Mouse (Mus musculus) heart, adult 8-10 months (tissue): ENCODE data around the gene Ralgps2. TPM values are rescaled to one million over a fixed set of nuclear protein-coding genes. Genes with fewer than 3 reads are reported as not detected.

Experiments
- DNase-seq: peaks from one replicate; pipeline ENCODE4 v3.0.0; 2022; ENCODE audit warnings: low spot score
- total RNA-seq, 4 experiments: library from RNA; stranded (reverse); gene quantifications; 2 replicates each; pipeline ENCODE4 v1.2.4; 2022

Ralgps2 gene
- total RNA-seq, 4 experiments from 2014 or later = 6.4 to 11.8 (median 8.7) TPM

DNA sequence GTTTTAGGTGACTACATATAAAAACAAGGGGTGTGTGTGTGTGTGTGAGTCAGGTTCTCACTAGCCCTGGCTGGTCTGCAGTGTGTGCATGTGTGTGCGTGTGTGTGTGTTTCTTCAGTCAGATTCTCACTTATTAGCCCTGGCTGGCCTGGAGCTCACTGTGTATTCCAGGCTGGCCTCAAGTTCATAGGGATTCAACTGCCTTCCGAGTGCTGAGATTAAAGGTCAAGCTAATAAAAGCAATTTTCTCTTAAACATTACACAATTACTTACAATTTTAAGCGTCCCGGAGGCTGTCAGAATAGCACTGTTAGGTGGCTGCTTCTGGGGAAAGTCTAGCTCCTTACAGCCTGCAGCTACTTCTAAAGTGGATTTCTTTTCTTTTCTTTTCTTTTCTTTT lies 101.2 kb downstream of the Ralgps2 start, which contains the start of gene Angptl1:
TSS of gene Angptl1 (plus strand) at position 386 of the 400 bp plus-strand sequence.
- DNase-seq = no peak

DNA sequence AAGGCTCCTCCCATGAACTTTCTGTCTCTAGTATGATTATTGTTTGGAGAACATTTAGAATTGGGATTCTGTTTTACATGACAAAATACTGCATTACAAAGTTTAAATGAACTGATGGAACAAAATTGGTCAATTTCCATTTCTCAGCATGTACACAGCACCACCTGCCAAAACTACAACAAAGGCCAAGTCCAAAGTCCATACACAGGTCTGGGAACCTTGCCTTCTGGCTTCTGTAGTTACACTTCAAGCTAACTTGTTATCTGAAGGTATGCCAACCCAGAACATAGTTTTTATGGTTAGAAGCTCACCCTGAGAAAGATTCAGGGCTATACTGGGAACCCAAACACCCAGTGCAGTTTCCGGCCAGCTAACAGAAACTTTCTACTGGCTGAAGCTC lies 120.2 kb downstream of the Ralgps2 start:
- DNase-seq = no peak

DNA sequence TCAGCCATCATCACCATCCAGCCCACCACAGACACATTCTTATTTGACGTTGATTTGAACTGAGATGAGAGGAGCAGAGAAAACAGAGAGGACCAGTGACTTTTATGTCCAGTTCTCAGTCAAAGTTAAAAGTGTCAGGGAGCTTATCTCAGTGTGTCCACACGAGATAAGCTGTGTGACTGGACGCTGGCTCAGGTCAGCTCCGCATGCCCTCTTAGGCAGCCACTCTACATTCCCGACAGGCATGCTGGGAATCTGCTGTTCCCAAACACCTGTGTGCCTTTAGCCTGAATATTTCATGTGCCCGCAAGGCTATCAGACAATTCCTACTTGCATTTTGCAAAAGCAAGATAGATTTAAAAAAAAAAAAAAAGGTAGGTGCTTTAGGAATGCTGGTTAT lies 125.9 kb downstream of the Ralgps2 start:
- no peak for DNase-seq

DNA sequence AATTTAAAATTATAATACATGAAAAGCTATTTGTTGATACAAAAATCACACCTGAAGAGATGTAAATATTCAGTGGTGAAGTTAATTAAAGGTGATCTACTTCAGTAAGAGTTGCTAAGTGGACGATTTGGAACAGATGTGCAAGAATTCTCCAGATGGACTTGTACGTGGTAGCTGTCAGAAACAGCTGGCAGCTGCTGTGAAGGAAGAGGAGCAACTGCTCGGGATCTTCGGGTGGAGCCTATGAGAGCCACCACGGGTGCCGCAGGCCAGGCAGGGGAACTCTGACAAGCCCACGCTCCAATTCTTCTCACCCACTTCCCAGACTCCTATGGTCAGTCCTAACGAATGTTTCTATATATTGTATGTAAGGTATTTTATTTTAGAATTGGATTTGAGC lies 126.7 kb downstream of the Ralgps2 start:
- DNase-seq = no peak

DNA sequence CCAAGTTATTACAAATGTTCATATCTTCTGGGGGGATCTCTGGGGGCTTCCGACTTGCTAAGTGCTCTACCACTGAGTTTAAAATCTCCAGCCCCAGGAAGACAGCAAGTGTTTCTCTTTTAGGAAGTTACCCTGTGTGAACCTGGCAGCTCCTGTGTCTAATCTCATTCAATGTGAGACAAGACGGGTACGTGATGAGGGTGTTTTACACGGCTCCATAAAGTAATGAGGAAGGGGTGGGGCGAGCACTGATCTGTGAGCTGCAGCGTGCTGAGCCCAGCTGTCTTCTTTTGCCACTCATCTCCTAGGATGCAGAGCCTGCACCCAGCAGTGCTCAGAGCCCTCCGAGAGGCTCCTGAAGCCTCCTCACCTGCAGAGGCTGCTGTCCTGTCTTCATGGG lies 127.5 kb downstream of the Ralgps2 start:
- DNase-seq = no peak

DNA sequence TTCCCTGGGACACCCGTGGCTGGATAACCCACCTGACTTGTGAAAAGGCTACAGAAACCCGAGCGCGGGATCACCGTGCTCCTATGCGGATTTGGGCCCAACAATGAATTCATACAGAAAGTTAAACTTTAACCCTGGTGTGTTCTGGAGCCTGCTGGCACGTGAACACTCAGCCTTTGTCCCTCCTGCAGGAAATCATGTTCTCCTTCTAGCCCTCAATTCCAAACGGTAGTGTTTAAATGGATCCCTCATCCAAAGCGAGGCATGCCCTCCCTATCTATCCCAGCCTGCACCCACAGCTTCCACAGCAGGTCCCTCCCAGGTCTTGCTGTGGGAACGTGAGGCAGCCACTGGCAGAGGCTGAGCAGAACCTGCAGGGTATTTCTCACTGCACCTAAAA lies 131.1 kb downstream of the Ralgps2 start:
- no peak for DNase-seq

DNA sequence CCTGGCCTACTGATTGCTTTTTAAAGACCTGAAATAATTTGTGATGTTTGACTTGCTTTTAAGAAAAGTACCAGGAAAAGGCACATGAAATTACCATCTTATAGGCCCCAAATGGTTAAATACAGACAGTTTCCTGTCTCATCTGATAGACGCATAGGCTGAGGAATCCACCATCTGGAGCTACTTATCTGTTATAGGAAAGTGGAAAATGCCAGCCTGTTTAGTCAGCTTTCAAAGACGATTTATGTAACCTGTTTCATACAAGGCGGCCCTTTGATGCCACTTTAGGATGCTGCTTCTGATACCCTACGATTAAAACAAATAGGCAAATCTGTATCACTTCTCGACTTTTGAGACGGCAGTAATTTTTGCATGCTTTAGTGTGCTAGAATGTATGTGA lies 138.2 kb downstream of the Ralgps2 start:
- no peak for DNase-seq

DNA sequence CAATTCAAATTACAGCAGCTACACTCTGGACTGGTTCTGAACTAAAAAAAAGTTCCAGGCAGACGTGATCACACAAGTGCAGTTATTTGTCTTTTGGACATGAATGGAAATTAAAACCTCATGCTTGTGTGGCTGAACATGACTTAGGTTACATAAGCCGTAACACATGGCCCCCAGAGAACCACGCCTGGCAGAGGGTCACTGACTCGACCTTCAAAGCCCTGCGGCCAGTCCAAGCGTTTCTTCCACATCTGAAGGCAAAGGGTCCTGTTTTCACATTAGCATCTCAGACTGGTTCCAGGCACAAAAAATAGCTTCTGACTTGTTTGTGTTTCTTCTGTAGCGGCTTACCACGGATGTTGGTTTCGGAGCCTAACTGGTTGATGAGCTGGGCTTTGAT lies 143.2 kb downstream of the Ralgps2 start:
- DNase-seq = no peak

DNA sequence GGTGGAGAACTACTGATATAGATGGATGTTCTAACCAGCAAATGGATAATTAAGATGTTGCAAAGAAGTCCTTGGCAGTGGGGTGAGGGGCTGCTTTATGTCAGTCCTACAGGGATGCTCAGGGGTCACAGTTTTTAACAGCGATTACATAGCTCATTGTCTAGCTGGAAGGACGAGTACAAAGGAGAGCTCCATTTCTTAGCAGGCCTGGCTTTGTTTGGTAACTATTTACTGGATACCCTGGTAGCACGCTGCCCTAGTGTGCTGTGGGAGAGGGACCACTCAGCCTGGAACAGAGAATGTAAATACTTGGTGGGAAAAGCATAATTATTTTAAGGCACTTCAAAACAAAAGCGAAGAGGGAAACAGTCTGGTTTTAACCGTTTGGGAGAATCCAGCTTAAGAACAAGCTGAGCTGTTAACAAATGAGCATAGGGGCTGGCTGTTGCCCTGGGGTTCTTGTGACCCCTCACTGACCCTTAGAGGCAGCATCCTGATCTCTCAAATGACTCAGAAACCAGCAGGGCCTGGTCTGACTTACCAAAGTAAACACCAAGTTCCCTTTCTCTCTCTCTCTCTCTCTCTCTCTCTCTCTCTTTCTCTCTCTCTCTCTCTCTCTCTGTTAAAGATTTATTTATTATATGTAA lies 149.5 kb downstream of the Ralgps2 start:
- DNase-seq = no peak

DNA sequence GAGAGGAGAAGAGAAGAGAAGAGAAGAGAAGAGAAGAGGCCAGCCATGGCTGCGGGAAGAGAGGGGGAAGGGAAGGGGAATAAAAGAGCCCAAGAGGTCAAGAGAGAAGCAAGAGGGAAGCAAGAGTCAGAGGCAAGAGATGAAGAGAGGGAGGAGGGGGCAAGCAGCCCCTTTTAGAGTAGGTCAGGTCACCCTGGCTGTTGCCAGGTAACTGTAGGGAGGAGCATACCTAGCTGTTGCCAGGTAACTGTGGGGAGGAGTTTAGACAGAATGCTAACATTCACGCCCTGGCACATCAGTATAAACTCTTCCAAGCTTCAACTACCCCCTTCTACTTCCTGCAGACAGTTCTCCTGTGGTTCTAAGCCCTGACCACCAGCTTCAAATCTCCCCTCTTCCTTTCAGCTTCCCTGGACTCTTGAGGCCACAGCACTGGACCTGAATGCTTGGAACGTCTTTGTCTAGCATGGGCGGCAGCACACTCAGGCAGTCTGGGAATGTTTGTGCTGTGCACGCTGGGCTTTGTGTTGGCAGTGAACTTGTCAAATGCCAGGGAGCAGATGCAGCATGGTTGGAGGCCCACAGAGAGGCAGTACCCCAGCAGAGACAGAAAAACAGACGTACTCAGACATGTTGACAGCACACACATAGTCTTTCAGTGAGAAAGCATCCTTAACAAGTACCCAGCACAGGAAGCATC lies 152.1 kb downstream of the Ralgps2 start:
- no peak for DNase-seq

DNA sequence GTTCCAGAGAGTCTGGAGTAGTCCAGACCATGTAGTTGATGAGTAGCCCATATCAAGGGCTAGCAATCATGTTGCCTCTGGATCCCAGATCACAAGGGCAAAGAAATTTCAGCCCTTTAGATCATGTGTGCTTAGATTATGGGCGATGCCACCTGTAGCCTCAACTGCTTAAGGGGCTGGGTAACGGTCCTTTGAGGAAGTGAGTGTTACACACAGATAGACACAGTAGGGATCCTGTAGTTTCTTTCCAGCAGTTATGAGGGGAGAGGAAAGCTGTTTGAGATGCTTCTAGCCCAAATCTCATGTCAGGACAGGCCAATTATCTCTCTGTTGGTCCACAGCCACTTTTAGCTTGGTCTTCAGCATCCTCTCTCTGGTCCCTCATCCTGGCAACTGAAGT lies 153.4 kb downstream of the Ralgps2 start:
- DNase-seq = no peak

DNA sequence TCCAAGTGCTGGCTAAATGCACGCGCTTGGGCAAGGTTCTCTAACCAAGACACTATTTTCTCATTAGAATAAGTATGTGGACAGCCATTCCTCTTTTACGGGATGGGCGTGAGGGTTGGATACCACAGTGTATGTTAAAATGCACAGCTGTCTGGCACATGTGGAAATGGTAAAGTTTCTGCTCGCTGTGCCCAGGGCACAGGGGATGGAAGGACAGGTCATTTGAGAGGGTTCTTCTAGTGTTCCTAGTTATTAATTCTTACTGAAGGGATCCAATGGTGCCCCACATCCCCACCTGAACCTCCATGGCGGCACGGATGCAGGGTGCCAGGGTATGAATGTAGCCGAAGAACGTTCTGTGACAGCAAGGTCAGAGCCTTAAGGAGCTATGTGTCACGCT lies 154.5 kb downstream of the Ralgps2 start:
- DNase-seq = no peak

DNA sequence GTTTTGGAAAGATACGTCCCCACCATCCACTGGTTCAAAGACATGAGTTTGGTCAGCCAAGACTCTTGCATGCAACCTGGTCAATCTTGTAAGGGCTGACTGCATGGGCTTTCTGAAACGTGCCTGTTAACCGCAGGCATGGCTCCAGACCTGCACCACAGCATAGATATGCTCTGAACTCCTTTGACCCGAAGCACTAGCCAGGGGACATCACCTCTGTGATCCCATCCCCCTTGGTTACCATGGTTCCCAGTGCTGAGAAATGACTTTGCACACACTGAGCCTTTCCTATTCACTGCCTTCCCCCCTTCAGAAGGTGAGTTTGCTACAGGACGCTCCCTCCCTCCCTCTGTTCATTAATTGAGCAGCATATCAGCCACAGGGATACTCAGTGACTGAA lies 155.3 kb downstream of the Ralgps2 start:
- DNase-seq = no peak

DNA sequence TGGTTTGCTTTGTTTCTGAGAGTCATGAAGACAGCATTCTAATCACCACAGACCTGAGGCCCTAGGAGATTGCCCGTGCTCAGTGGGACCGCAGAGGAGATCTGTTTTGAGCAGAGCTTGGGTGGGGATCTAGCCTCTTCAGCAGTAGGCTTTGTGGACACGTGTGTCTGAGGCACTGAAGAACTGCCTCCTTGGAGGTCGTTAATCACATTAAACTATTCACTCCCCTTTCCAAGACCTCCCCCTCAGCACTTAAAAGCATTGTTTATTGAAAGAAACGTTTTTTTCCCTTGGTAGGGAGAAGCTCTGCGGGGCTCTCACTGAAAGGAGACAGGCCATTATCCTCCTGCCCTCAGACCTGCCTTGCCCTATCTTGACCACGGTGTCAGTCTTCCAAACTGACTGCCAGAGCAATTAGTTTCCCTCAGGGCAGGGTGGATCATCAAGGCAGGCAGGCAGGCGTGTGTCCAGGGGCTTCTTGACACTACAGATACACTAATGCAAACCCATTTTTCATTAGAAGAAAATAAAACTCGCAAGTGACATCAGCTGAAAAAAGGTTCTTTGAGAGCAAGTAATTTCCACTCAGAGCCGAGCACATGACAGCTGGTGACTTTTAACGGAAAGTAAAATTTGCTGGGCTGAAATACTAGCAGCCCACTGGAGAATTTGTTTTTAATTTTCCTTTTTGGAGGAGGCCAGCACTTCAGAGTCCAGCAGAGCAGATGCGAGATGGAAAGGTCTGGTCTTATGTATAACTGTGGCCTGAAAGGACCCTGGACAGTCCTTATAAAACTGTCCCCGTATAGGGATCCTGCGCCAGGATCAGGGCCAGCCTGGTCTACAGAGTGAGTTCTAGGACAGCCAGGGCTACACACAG lies 157.2 kb downstream of the Ralgps2 start:
- DNase-seq = no peak

DNA sequence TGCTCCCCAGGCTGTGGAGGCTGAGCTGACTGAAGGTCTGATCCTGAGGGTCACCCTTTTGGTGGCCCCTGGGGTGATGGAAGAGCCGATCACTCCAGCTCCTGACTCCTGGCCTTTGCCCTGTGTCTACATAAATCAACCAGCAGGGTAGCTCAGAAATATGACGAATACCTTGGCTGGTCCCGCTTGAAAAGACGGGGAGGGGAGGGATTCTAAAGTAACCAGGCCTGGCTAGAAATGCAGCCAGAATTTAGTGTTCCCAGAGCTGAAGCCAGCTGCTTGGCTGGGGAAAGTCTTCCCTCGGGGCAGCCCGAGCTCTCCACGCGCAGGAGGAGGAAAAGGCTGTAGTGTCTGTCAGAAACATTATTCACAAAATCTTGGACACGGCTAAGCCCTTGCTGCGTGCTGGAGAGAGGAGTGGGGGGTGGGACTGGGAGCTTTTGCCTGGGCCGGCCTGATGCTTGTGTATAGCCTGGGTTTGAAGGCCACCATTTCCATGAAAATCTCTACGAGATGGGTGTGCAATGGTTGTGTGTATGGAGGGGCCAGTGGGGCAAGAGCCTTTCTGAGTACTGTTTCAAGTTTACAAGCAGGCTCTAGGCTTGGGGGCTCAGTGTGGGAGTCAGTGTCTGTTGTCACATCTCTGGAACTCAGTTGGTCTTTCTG lies 158.2 kb downstream of the Ralgps2 start:
- DNase-seq = peak; percentile 83

DNA sequence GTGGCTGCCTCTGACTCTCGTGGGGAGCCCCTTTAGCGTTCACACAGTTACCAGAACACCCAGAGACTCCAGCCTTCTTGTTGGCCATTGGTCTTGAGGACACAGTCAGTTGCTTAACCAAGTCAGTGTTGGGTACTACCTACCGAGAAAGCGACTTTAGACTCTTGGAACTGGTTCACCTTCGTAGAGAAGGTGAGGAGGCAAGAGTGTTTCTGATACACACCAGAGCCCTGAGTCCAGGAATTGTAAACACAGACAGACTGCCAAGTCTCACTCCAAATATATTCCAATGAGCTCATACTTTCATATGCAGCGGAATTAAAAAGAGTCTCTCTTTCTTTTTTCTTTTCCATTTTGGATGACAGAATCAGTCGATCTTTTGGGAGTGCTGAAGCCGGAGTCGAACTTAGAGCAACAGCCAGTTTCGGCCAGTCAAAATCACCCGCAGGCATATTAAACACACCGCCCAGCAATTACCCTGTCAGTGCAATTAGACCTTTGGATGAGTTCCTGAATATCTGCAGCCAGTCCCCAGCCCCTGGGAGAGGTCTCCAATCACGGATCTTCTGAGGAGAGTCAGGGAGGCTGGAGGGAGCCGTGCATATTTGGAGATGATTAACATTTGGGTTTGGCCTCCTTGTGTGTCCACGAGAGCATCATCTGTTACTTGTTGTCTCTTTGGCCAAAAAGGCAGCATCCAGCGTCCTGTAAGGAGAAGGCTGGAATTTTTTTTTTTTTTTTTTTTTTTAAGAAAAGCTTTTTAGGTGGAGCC lies 159.0 kb downstream of the Ralgps2 start:
- DNase-seq = peak; percentile 54

DNA sequence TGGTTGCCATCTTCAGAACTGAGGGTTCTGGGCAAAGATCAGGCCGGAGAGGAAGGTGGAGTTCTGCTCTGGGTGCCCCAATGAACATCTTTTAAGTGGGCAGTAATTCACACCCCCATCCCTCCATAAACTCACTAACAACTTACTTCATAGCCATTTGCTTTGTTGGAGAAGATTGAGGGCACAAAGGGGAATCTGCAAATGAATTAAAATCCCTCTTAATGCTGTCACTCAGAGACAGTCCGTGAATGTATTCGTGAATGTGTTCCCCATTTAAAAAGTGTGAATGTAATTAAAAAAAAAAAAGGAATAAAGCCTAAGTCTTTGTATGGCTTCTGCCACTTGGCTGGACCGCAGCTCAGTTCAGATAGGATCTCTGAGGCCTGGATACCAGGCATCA lies 159.8 kb downstream of the Ralgps2 start:
- DNase-seq = no peak

DNA sequence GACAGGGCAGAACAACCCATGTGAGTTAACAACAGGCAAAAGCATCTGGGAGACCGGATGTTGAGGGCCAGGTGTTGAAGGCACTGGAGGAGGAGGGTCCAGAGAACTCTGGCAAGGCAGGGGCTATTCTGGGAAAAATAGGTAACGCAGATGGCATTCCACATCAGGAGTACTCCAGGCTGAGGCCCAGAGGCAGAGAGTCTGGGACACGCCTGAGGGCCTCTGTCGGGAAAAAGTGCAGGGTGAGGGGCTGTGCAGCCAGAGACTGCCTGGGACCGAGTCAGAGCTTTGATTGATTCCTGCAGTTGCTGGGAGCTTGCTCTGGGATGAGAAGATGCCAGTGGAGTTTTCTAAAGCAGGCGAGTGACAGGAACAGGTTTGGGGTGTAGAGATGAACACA lies 160.4 kb downstream of the Ralgps2 start:
- no peak for DNase-seq

DNA sequence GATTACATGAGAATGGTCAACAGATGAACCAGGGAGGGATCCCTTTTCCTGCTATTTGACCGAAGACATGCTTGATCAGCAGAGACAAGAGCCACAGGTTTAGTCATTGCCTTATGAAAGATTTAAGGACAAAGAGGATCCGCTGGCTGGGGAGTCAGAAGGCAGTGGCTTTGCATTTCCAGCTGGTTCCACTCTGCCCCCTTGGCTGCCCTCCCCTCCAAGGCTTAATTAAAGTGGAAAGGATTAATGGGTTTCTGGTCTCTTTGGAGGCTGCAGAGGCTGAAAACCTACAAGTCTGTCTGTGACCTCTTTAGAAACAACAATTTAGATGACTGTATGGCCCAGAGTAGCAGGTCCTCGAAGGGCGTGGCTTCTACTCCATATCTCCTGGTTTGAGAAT lies 161.5 kb downstream of the Ralgps2 start:
- no peak for DNase-seq

DNA sequence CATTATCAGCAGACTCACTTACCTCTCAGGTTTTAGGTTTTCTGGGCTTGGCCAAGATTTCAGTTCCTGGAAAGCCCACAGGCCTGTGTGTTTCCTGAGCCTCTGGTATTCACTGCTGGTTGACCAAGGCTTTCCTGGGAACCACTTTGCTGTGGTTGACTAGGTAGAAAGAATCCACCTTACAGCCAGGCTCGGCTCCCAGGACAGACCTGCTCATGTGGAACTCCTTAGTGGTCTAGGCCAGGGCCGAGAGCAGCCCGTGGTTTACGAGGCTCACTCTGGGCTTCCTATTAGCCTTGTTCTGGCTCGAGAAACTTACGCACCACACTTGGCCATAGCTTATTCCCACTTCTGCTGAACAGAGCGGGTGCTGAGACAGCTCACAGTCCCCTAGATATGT lies 163.4 kb downstream of the Ralgps2 start:
- DNase-seq = no peak

DNA sequence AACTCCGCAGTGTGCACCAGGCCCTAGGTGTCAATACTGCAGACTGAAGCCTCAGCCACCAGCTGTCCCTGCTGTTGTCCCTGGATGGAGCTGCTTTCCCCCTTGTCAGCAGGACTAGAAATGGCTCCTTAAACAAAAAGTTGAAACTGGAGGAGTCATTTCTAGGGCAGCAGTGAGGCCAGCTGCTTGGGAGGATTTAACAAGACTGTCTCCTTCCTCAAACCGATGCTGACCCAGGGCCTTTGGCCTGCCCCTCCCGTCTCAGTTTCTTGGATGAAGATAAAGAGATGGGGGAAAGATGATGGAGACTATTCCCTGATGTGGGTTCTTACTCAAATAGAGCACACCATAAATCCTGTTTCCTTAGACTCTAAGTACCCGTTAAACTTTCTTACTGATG lies 164.2 kb downstream of the Ralgps2 start:
- DNase-seq = no peak
